Mouse (Mus musculus) heart, adult 2 months (tissue): ENCODE measurements around the gene Nfia.

Source experiments
- CTCF ChIP-seq: fragments of 200-600 bp; IDR thresholded peaks from 2 replicates; pipeline ENCODE4 v1.8.1; 2022; ENCODE audit warnings: antibody characterized with exemption, mild to moderate bottlenecking, moderate library complexity
- EP300 ChIP-seq: fragments of 200-500 bp; IDR thresholded peaks from 2 replicates; pipeline ENCODE4 v1.6.1; 2011; ENCODE audit warnings: low read depth, low read length, control low read depth; ENCODE audit not compliant: insufficient read depth
- POLR2A ChIP-seq: fragments of 200-500 bp; IDR thresholded peaks from 2 replicates; pipeline ENCODE4 v1.6.1; 2011; ENCODE audit warnings: mild to moderate bottlenecking, low read depth, low read length, control low read depth; ENCODE audit not compliant: insufficient read depth

GRCm38 (mm10) chr4:98044611-98045010, 272.1 kb downstream of the Nfia start:
- TF ChIP-seq CTCF (no peak), POLR2A (no peak), EP300 (no peak)
